In the genomic region with DNA sequence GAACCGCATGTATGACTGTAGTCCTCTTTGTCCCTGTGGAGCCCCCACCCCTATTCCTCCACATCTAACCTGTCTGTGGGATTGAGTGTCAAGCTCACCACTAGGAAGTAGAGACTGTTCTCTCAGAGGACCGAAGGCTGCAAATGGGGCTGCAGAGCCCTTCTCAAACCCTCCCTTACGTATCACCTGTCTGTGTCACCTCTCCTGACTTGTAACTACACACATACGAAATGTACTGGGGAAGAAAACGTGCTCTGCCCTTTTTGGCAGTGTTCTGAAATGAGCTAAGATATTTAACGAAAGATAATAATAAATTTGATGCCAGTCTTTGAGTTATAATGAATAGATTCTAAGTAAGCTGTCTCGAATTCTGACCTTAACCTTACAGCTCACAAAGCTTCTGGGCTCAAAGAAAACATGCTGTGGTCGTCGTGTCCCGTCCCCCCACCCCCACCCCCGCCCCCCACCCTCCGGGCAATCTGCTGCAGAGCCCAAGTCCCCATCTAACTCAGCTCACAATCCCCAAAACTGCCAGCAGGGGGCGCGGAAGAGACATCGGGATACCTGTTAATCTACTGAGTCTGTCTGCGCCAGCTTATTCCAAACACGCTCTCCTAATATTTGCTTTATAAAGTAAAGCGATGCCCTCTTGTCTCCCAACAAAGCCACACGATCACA, we compare ENCODE assay signal across 8 mouse cellular contexts. TPM values are rescaled to one million over a fixed set of nuclear protein-coding genes. Genes with fewer than 3 reads are reported as not detected.
DNase-seq lines count a peak whose midpoint lies in the region; ATAC-seq lines count a peak whose summit lies in the region.

No protein-coding gene starts in this region.

- peak; percentile 79 for DNase-seq in adrenal gland, adult 2 months
- DNase-seq in embryo, embryonic 11 days, result peak; percentile 83
- peak; percentile 42 for DNase-seq in gastrocnemius, postnatal 25 days
- peak; percentile 50 to 90 for DNase-seq in left cerebral cortex, adult 8-10 months (ENCODE audit: low spot score in 2 of 2)
- peak; percentile 79 for DNase-seq in right cerebral cortex, postnatal 25 days
- peak; percentile 82 for DNase-seq in urinary bladder, postnatal 25 days (ENCODE audit: low spot score)

- peak; percentile 52 for ATAC-seq in inflammation-experienced regulatory T-cells, adult 6 months
- ATAC-seq in megakaryocyte progenitor cell, adult 5-6 weeks (replicated peaks; ENCODE audit: poor library complexity), result peak; percentile 75

RNA-seq across cellular contexts. Expression of a gene that starts 10.9 kb away (rescaled TPM):
- not detected for total RNA-seq in adrenal gland, adult 2 months (2021)
- 0.58 TPM in 1 of 2 replicates, not detected in the other for polyA plus RNA-seq in adrenal gland, adult 2 months (2012; rRNA removed)
- total RNA-seq in gastrocnemius, postnatal 25 days (2021), result not detected
- polyA plus RNA-seq in inflammation-experienced regulatory T-cells, adult 6 months (2017; shearing (Covaris generic)), result not detected
- total RNA-seq in left cerebral cortex, adult 8-10 months (2022), result not detected
- not detected in 2 replicates for total RNA-seq in megakaryocyte progenitor cell, adult 5-6 weeks (2015)
- total RNA-seq in megakaryocyte progenitor cell, adult 5-6 weeks (2017), result not detected in 2 replicates

RNA-seq across cellular contexts. Expression of a gene that starts 43.5 kb away (rescaled TPM):
- 10 to 100 TPM; 12.5 to 20.9 TPM for total RNA-seq in adrenal gland, adult 2 months (2021)
- polyA plus RNA-seq in adrenal gland, adult 2 months (2012; rRNA removed), result 16.5 and 17.5 TPM in 2 replicates
- total RNA-seq in gastrocnemius, postnatal 25 days (2021), result 1 to 10 TPM; 2.9 to 3.2 TPM
- not detected for polyA plus RNA-seq in inflammation-experienced regulatory T-cells, adult 6 months (2017; shearing (Covaris generic))
- 1 to 10 TPM; 2.5 to 3.0 (median 2.8) TPM for total RNA-seq in left cerebral cortex, adult 8-10 months (2022)
- 0.02 and 0.07 TPM in 2 replicates for total RNA-seq in megakaryocyte progenitor cell, adult 5-6 weeks (2015)
- total RNA-seq in megakaryocyte progenitor cell, adult 5-6 weeks (2017), result 0.17 and 0.24 TPM in 2 replicates

RNA-seq across cellular contexts. Expression of a gene that starts 60.0 kb away (rescaled TPM):
- total RNA-seq in adrenal gland, adult 2 months (2021), result 10 to 100 TPM; 36.6 to 38.2 TPM
- polyA plus RNA-seq in adrenal gland, adult 2 months (2012; rRNA removed), result 2.5 and 2.6 TPM in 2 replicates
- total RNA-seq in gastrocnemius, postnatal 25 days (2021), result 10 to 100 TPM; 12.7 to 13.5 TPM
- 10 to 100 TPM; 24.2 to 29.7 (median 26.8) TPM for polyA plus RNA-seq in inflammation-experienced regulatory T-cells, adult 6 months (2017; shearing (Covaris generic))
- 10 to 100 TPM; 45.5 to 58.3 (median 52.1) TPM for total RNA-seq in left cerebral cortex, adult 8-10 months (2022)
- total RNA-seq in megakaryocyte progenitor cell, adult 5-6 weeks (2015), result 78.8 and 89.8 TPM in 2 replicates
- 52.2 and 59.1 TPM in 2 replicates for total RNA-seq in megakaryocyte progenitor cell, adult 5-6 weeks (2017)

Comparison
In these comparisons a context has a peak if more than half of its experiments do, and no peak if none do; other contexts are left out.
1. Peak in every context shown above with its lines: DNase-seq and ATAC-seq.